Mouse (Mus musculus): ENCODE results near the gene Slc6a9. TPM values are rescaled to one million over a fixed set of nuclear protein-coding genes. Genes with fewer than 3 reads are reported as not detected.

The Slc6a9 gene
- polyA plus RNA-seq, 1 experiment from 2014 or later: 9.9 TPM

- H3K9me3 ChIP-seq: no peaks in the 10 kb centered on the region
- no peak; the same call in 1 of the 2 replicates for ATAC-seq (ENCODE audit: low FRiP score)
- peak overlapping the region; percentile 21 for H3K4me2 ChIP-seq
- no peaks in the 10 kb centered on the region for H3K36me3 ChIP-seq (replicated peaks)
- H3K27me3 ChIP-seq: peaks cover 23% of the 10 kb centered on the region
- WGBS: 16% methylated on average over 5 of the region's 5 CpGs
- peaks cover 17% of the 10 kb centered on the region for H3K4me1 ChIP-seq
- no peak overlapping the region for H3K4me3 ChIP-seq (replicated peaks)
- H3K27ac ChIP-seq: no peak overlapping the region
- no peak overlapping the region for H3K9ac ChIP-seq
Observed at GRCm38 (mm10) chr4:117830124-117830551, 4.2 kb upstream of the Slc6a9 start.

- H3K9me3 ChIP-seq: no peaks in the 10 kb centered on the region
- peaks cover 17% of the 10 kb centered on the region for H3K4me1 ChIP-seq
- no peaks in the 10 kb centered on the region for H3K36me3 ChIP-seq (replicated peaks)
- ATAC-seq (ENCODE audit: low FRiP score): no peak
- H3K9ac ChIP-seq: no peak overlapping the region
- WGBS: 93% methylated on average over 9 of the region's 9 CpGs
- no peak overlapping the region for H3K4me2 ChIP-seq
- peaks cover 23% of the 10 kb centered on the region for H3K27me3 ChIP-seq
- H3K4me3 ChIP-seq (replicated peaks): no peak overlapping the region
- no peak overlapping the region for H3K27ac ChIP-seq
Observed at GRCm38 (mm10) chr4:117830801-117831200, 3.5 kb upstream of the Slc6a9 start.

- peaks cover 17% of the 10 kb centered on the region for H3K4me1 ChIP-seq
- H3K27me3 ChIP-seq: peaks cover 23% of the 10 kb centered on the region
- no peaks in the 10 kb centered on the region for H3K36me3 ChIP-seq (replicated peaks)
- H3K4me2 ChIP-seq: no peak overlapping the region
- H3K27ac ChIP-seq: no peak overlapping the region
- ATAC-seq (ENCODE audit: low FRiP score): no peak
- no peaks in the 10 kb centered on the region for H3K9me3 ChIP-seq
- WGBS: 75% methylated on average over 2 of the region's 2 CpGs
- no peak overlapping the region for H3K9ac ChIP-seq
- H3K4me3 ChIP-seq (replicated peaks): no peak overlapping the region
Observed at GRCm38 (mm10) chr4:117831499-117831898, 2.8 kb upstream of the Slc6a9 start.

- no peak for ATAC-seq (ENCODE audit: low FRiP score)
- no peaks in the 10 kb centered on the region for H3K9me3 ChIP-seq
- H3K27ac ChIP-seq: no peak overlapping the region
- H3K36me3 ChIP-seq (replicated peaks): no peaks in the 10 kb centered on the region
- H3K9ac ChIP-seq: no peak overlapping the region
- H3K4me2 ChIP-seq: no peak overlapping the region
- H3K4me1 ChIP-seq: peaks cover 19% of the 10 kb centered on the region
- H3K27me3 ChIP-seq: peaks cover 23% of the 10 kb centered on the region
- 87% methylated on average over 9 of the region's 9 CpGs for WGBS
- no peak overlapping the region for H3K4me3 ChIP-seq (replicated peaks)
Observed at GRCm38 (mm10) chr4:117831920-117832691, 2.2 kb upstream of the Slc6a9 start.

- peak overlapping the region; percentile 81 for H3K27ac ChIP-seq
- H3K4me3 ChIP-seq (replicated peaks): peak overlapping the region; percentile 80
- H3K27me3 ChIP-seq: peaks cover 22% of the 10 kb centered on the region
- peak overlapping the region; percentile 95 for H3K4me2 ChIP-seq
- ATAC-seq (ENCODE audit: low FRiP score): peak; percentile 58
- H3K4me1 ChIP-seq: peaks cover 15% of the 10 kb centered on the region
- 1% methylated on average over 35 of the region's 36 CpGs for WGBS
- H3K9ac ChIP-seq: peak overlapping the region; percentile 68
- no peaks in the 10 kb centered on the region for H3K36me3 ChIP-seq (replicated peaks)
- H3K9me3 ChIP-seq: no peaks in the 10 kb centered on the region
Observed at GRCm38 (mm10) chr4:117834845-117835530, 682 bp downstream of the Slc6a9 start.

- Histone ChIP-seq H3K36me3 (replicated peaks) (no peaks in the 10 kb centered on the region), H3K9ac (peak overlapping the region; percentile 68), H3K4me1 (peaks cover 11% of the 10 kb centered on the region), H3K9me3 (no peaks in the 10 kb centered on the region), H3K4me3 (replicated peaks) (peak overlapping the region; percentile 80), H3K4me2 (peak overlapping the region; percentile 95), H3K27me3 (peaks cover 16% of the 10 kb centered on the region), H3K27ac (peak overlapping the region; percentile 81)
- WGBS: under 1% methylated on average over 58 of the region's 60 CpGs
- peak; percentile 47 for ATAC-seq (ENCODE audit: low FRiP score)
Observed at GRCm38 (mm10) chr4:117835531-117836111, 1.3 kb downstream of the Slc6a9 start.

- Histone ChIP-seq H3K27me3 (peaks cover 14% of the 10 kb centered on the region; the same call in 1 of the 2 replicates), H3K4me3 (replicated peaks) (peak overlapping the region; percentile 80), H3K36me3 (replicated peaks) (no peaks in the 10 kb centered on the region), H3K9me3 (no peaks in the 10 kb centered on the region), H3K4me1 (peaks cover 11% of the 10 kb centered on the region), H3K9ac (peak overlapping the region; percentile 68), H3K27ac (peak overlapping the region; percentile 81), H3K4me2 (peak overlapping the region; percentile 95)
- WGBS: under 1% methylated on average over 48 of the region's 48 CpGs
- peak; percentile 91 for ATAC-seq (ENCODE audit: low FRiP score)
Observed at GRCm38 (mm10) chr4:117836204-117836767, 2.0 kb downstream of the Slc6a9 start.

GRCm38 (mm10) chr4:117837271-117837670 lies 3.0 kb downstream of the Slc6a9 start:
- Histone ChIP-seq H3K4me1 (peaks cover 11% of the 10 kb centered on the region), H3K4me2 (no peak overlapping the region), H3K27ac (no peak overlapping the region), H3K4me3 (replicated peaks) (no peak overlapping the region), H3K9me3 (no peaks in the 10 kb centered on the region), H3K36me3 (replicated peaks) (no peaks in the 10 kb centered on the region), H3K9ac (no peak overlapping the region), H3K27me3 (peaks cover 14% of the 10 kb centered on the region; the same call in 1 of the 2 replicates)
- WGBS: 78% methylated on average over 4 of the region's 4 CpGs
- no peak for ATAC-seq (ENCODE audit: low FRiP score)

GRCm38 (mm10) chr4:117839366-117839765 lies 5.1 kb downstream of the Slc6a9 start:
- no peaks in the 10 kb centered on the region for H3K36me3 ChIP-seq (replicated peaks)

GRCm38 (mm10) chr4:117840821-117841220 lies 6.5 kb downstream of the Slc6a9 start:
- no peak overlapping the region for H3K27ac ChIP-seq
- no peak overlapping the region for H3K9ac ChIP-seq
- WGBS: 94% methylated on average over 5 of the region's 5 CpGs
- H3K9me3 ChIP-seq: no peaks in the 10 kb centered on the region
- ATAC-seq (ENCODE audit: low FRiP score): no peak
- no peak overlapping the region for H3K4me3 ChIP-seq (replicated peaks)
- no peaks in the 10 kb centered on the region for H3K27me3 ChIP-seq
- H3K36me3 ChIP-seq (replicated peaks): no peaks in the 10 kb centered on the region
- no peak overlapping the region for H3K4me2 ChIP-seq
- H3K4me1 ChIP-seq: 0 out of 2 replicates have a peak, but pooled peaks cover 2% of the 10 kb centered on the region

More at GRCm38 (mm10) chr4:117839366-117839765, 5.1 kb downstream of the Slc6a9 start:
- Histone ChIP-seq H3K4me1 (peaks cover 7% of the 10 kb centered on the region), H3K4me3 (replicated peaks) (no peak overlapping the region), H3K4me2 (no peak overlapping the region), H3K27ac (no peak overlapping the region), H3K9ac (no peak overlapping the region), H3K27me3 (peaks cover 4% of the 10 kb centered on the region; the same call in 1 of the 2 replicates), H3K9me3 (no peaks in the 10 kb centered on the region)
- WGBS: 81% methylated on average over 6 of the region's 6 CpGs
- ATAC-seq (ENCODE audit: low FRiP score): no peak

- no peak for ATAC-seq (ENCODE audit: low FRiP score)
- no peaks in the 10 kb centered on the region for H3K9me3 ChIP-seq
- H3K9ac ChIP-seq: no peak overlapping the region
- no peak overlapping the region for H3K27ac ChIP-seq
- no peak overlapping the region for H3K4me2 ChIP-seq
- whole genome bisulfite sequencing: 82% methylated on average over 3 of the region's 3 CpGs
- no peak overlapping the region for H3K4me3 ChIP-seq (replicated peaks)
- H3K36me3 ChIP-seq (replicated peaks): no peaks in the 10 kb centered on the region
- H3K27me3 ChIP-seq: no peaks in the 10 kb centered on the region
- 0 out of 2 replicates have a peak, but pooled peaks cover 2% of the 10 kb centered on the region for H3K4me1 ChIP-seq
Observed at GRCm38 (mm10) chr4:117841566-117841965, 7.3 kb downstream of the Slc6a9 start.

- 89% methylated on average over 5 of the region's 5 CpGs for WGBS
- Histone ChIP-seq H3K27ac (no peak overlapping the region), H3K4me3 (replicated peaks) (no peak overlapping the region), H3K9me3 (no peaks in the 10 kb centered on the region), H3K4me1 (peaks cover 6% of the 10 kb centered on the region), H3K9ac (no peak overlapping the region), H3K4me2 (no peak overlapping the region), H3K36me3 (replicated peaks) (no peaks in the 10 kb centered on the region), H3K27me3 (no peaks in the 10 kb centered on the region; the same call in 1 of the 2 replicates)
- ATAC-seq (ENCODE audit: low FRiP score): no peak
Observed at GRCm38 (mm10) chr4:117843101-117843500, 8.8 kb downstream of the Slc6a9 start.

All from forebrain, embryonic 12.5 days (tissue).